Mouse (Mus musculus): Measurements from ENCODE around the gene Peg12.
A peak's percentile ranks its signal among the peaks of the same experiment; 100 is the strongest.

Gene Peg12

GRCm38 (mm10) chr7:62463878-62464755 is at the start of gene Peg12:
Gene Peg12 (minus strand): TSS chr7:62464510.
- DNase-seq = peak; percentile 23 to 35

GRCm38 (mm10) chr7:62486139-62486538 is 21.8 kb upstream of the Peg12 start:
- no peak for DNase-seq

GRCm38 (mm10) chr7:62463007-62463877 is 1.1 kb downstream of the Peg12 start:
- peak in 1 of 2 experiments; percentile 4 for DNase-seq

- no peak for DNase-seq
Measured at GRCm38 (mm10) chr7:62462229-62463006, 1.9 kb downstream of the Peg12 start.

- DNase-seq = no peak
Measured at GRCm38 (mm10) chr7:62452353-62452752, 12.0 kb downstream of the Peg12 start.

- DNase-seq = no peak
Measured at GRCm38 (mm10) chr7:62445431-62446165, 18.7 kb downstream of the Peg12 start.

- no peak for DNase-seq
Measured at GRCm38 (mm10) chr7:62436394-62436793, 27.9 kb downstream of the Peg12 start.

- no peak for DNase-seq
Measured at GRCm38 (mm10) chr7:62433243-62433642, 31.1 kb downstream of the Peg12 start.

- peak; percentile 9 to 39 for DNase-seq
Measured at GRCm38 (mm10) chr7:62428337-62428736, 36.0 kb downstream of the Peg12 start.

GRCm38 (mm10) chr7:62423210-62423609 is 41.1 kb downstream of the Peg12 start:
- no peak for DNase-seq

- no peak for DNase-seq
Measured at GRCm38 (mm10) chr7:62420566-62420965, 43.7 kb downstream of the Peg12 start.

GRCm38 (mm10) chr7:62419493-62420360 is 44.6 kb downstream of the Peg12 start, which contains the start of gene Mkrn3:
Gene Mkrn3 (minus strand): TSS chr7:62420139.
- DNase-seq = peak; percentile 79 to 89

GRCm38 (mm10) chr7:62419105-62419492 is 45.2 kb downstream of the Peg12 start:
- no peak for DNase-seq

- DNase-seq = no peak
Measured at GRCm38 (mm10) chr7:62418346-62418745, 46.0 kb downstream of the Peg12 start.

GRCm38 (mm10) chr7:62416173-62416572 is 48.1 kb downstream of the Peg12 start:
- DNase-seq = no peak

- no peak for DNase-seq
Measured at GRCm38 (mm10) chr7:62415222-62415621, 49.1 kb downstream of the Peg12 start.
